ENCODE assay signal across 9 mouse cellular contexts in genomic region chr19:12013228-12013627, GRCm38 (mm10). TPM values are rescaled to one million over a fixed set of nuclear protein-coding genes. Genes with fewer than 3 reads are reported as not detected.
DNase-seq lines count a peak whose midpoint lies in the region; ATAC-seq and TF ChIP-seq lines count a peak whose summit lies in the region.
"Had no signal": no experiment of that assay in that cellular context is flagged by ENCODE, and none has a peak within 500 bp of the region (broad histone marks: within the 10 kb centered on the region; RNA-seq: fewer than 3 reads in every experiment).

No protein-coding gene starts in this region.

- intact Hi-C loops in heart, postnatal 14 days (cut with DNase I): no loop called here

- no peak for TF ChIP-seq CTCF in ES-Bruce4 (IDR thresholded peaks at IDR 0.05; ENCODE audit: low read depth, low read length)

- no peak for TF ChIP-seq POLR2A in ES-Bruce4 (IDR thresholded peaks at IDR 0.05; ENCODE audit: insufficient read depth, low read length)

- H3K27ac ChIP-seq in ES-Bruce4 (ENCODE audit: insufficient read depth, low read length): no peak overlapping the region
- no peak overlapping the region for H3K27ac ChIP-seq in forebrain, embryonic 11.5 days (ENCODE audit: low read depth, low read length)

- WGBS in forebrain, embryonic 11.5 days: under 1% methylated on average over 12 of the region's 12 CpGs
- WGBS in large intestine, adult 2 months: 0% methylated on average over 12 of the region's 12 CpGs

- no peaks in the 10 kb centered on the region for H3K27me3 ChIP-seq in ES-Bruce4 (ENCODE audit: control insufficient read depth, insufficient read depth, low read length, poor library complexity, severe bottlenecking)
- no peaks in the 10 kb centered on the region for H3K27me3 ChIP-seq in forebrain, embryonic 11.5 days (ENCODE audit: control insufficient read depth, insufficient read depth, low read length)

- H3K9me3 ChIP-seq in ES-Bruce4 (replicated peaks; ENCODE audit: control insufficient read depth, insufficient read depth, low read length, poor library complexity, severe bottlenecking): no peaks in the 10 kb centered on the region
- H3K9me3 ChIP-seq in forebrain, embryonic 11.5 days (ENCODE audit: control insufficient read depth, low read length): no peaks in the 10 kb centered on the region; the same call in 1 of the 2 replicates

- DNase-seq in adrenal gland, postnatal 4 days (ENCODE audit: low spot score in 2 of 2): peak; percentile 15 to 38
- DNase-seq in forebrain, embryonic 11.5 days (ENCODE audit: low spot score): peak; percentile 60
- DNase-seq in heart, postnatal 14 days: peak; percentile 36 to 52
- DNase-seq in large intestine, adult 2 months (ENCODE audit: low read depth, low spot score): peak; percentile 57
- peak; percentile 77 for DNase-seq in lung, postnatal 36 days
- peak; percentile 68 to 80 for DNase-seq in right cerebral cortex, postnatal 10 days (ENCODE audit: low spot score in 2 of 2)

- H3K9ac ChIP-seq in ES-Bruce4 (ENCODE audit: low read depth, poor library complexity, severe bottlenecking): peak overlapping the region; percentile 77
- peak overlapping the region; percentile 37 for H3K9ac ChIP-seq in forebrain, embryonic 11.5 days (ENCODE audit: low read length)

- peak overlapping the region; percentile 54 for H3K4me2 ChIP-seq in forebrain, embryonic 11.5 days (ENCODE audit: low read depth, low read length, severe bottlenecking)

- ATAC-seq in forebrain, embryonic 11.5 days (replicated peaks; ENCODE audit: low FRiP score): no peak
- ATAC-seq in megakaryocyte-erythroid progenitor cell, adult 5-6 weeks (replicated peaks; ENCODE audit: low FRiP score, low TSS enrichment, poor library complexity, severe bottlenecking): no peak

- no peaks in the 10 kb centered on the region for H3K36me3 ChIP-seq in ES-Bruce4 (ENCODE audit: control insufficient read depth, insufficient read depth, low read length, poor library complexity, severe bottlenecking)
- no peaks in the 10 kb centered on the region for H3K36me3 ChIP-seq in forebrain, embryonic 11.5 days (ENCODE audit: control insufficient read depth, insufficient read depth, low read length)

- H3K4me1 ChIP-seq in ES-Bruce4 (ENCODE audit: control insufficient read depth, insufficient read depth, low read length): peaks cover 2% of the 10 kb centered on the region
- no peaks in the 10 kb centered on the region for H3K4me1 ChIP-seq in forebrain, embryonic 11.5 days (replicated peaks; ENCODE audit: control insufficient read depth, insufficient read depth, low read length)

- H3K4me3 ChIP-seq in ES-Bruce4 (ENCODE audit: low read depth, low read length): peak overlapping the region; percentile 72
- H3K4me3 ChIP-seq in forebrain, embryonic 11.5 days (ENCODE audit: low read depth, low read length): peak overlapping the region; percentile 49

- TF ChIP-seq EP300 in ES-Bruce4 (IDR thresholded peaks at IDR 0.05; ENCODE audit: insufficient read depth, low read depth, low read length): no peak

RNA-seq across cellular contexts. Expression of gene Olfr1423, which starts 27.9 kb away (rescaled TPM):
- 0.10 TPM in 1 of 2 replicates, not detected in the other for polyA plus RNA-seq in ES-Bruce4 (2011; ENCODE audit: insufficient read depth, insufficient read length, low read depth, missing spikeins)
- not detected for total RNA-seq in adrenal gland, postnatal 4 days (2021)
- not detected in 2 replicates for polyA plus RNA-seq in forebrain, embryonic 11.5 days (2014; fragmentation: Nextera tagmentation; extraction: Ambion mirVana)
- not detected for total RNA-seq in heart, postnatal 14 days (2021)
- not detected in 2 replicates for polyA plus RNA-seq in large intestine, adult 2 months (2012; rRNA removed)
- total RNA-seq in megakaryocyte-erythroid progenitor cell, adult 5-6 weeks (2014; fragmentation: Nextera tagmentation): not detected in 2 replicates
- total RNA-seq in megakaryocyte-erythroid progenitor cell, adult 5-6 weeks (2017): not detected in 2 replicates
- total RNA-seq: layer of hippocampus, adult 18-20 months had no signal

RNA-seq across cellular contexts. Expression of gene Osbp, which starts 47.5 kb away (rescaled TPM):
- 28.3 and 31.5 TPM in 2 replicates for polyA plus RNA-seq in ES-Bruce4 (2011; ENCODE audit: insufficient read depth, insufficient read length, low read depth, missing spikeins)
- total RNA-seq in adrenal gland, postnatal 4 days (2021): 10 to 100 TPM; 71.0 to 74.0 TPM
- polyA plus RNA-seq in forebrain, embryonic 11.5 days (2014; fragmentation: Nextera tagmentation; extraction: Ambion mirVana): 6.1 and 6.6 TPM in 2 replicates
- 10 to 100 TPM; 81.3 to 85.1 TPM for total RNA-seq in heart, postnatal 14 days (2021)
- polyA plus RNA-seq in large intestine, adult 2 months (2012; rRNA removed): 22.0 and 29.3 TPM in 2 replicates
- 39.5 and 39.9 TPM in 2 replicates for total RNA-seq in megakaryocyte-erythroid progenitor cell, adult 5-6 weeks (2014; fragmentation: Nextera tagmentation)
- 28.8 and 29.0 TPM in 2 replicates for total RNA-seq in megakaryocyte-erythroid progenitor cell, adult 5-6 weeks (2017)

RNA-seq across cellular contexts. Expression of gene Olfr1424, which starts 49.3 kb away (rescaled TPM):
- not detected in 2 replicates for polyA plus RNA-seq in ES-Bruce4 (2011; ENCODE audit: insufficient read depth, insufficient read length, low read depth, missing spikeins)
- total RNA-seq in adrenal gland, postnatal 4 days (2021): not detected
- not detected in 2 replicates for polyA plus RNA-seq in forebrain, embryonic 11.5 days (2014; fragmentation: Nextera tagmentation; extraction: Ambion mirVana)
- total RNA-seq in heart, postnatal 14 days (2021): not detected
- polyA plus RNA-seq in large intestine, adult 2 months (2012; rRNA removed): not detected in 2 replicates
- not detected in 2 replicates for total RNA-seq in megakaryocyte-erythroid progenitor cell, adult 5-6 weeks (2014; fragmentation: Nextera tagmentation)
- total RNA-seq in megakaryocyte-erythroid progenitor cell, adult 5-6 weeks (2017): not detected in 2 replicates
- total RNA-seq: layer of hippocampus, adult 18-20 months had no signal

Comparison
In these comparisons a context has a peak if more than half of its experiments do, and no peak if none do; other contexts are left out.
1. DNase-seq: peak in every context shown above with its lines; median percentile 77 in lung, postnatal 36 days; 74 in right cerebral cortex, postnatal 10 days; 60 in forebrain, embryonic 11.5 days; 57 in large intestine, adult 2 months; 44 in heart, postnatal 14 days; 26 in adrenal gland, postnatal 4 days.